Mouse (Mus musculus) R1 (cell line): ENCODE results near the gene Ntrk2.

Experiments
- DNase-seq: peaks from one replicate; pipeline ENCODE4 v3.0.0-alpha.2; 2018; ENCODE audit warnings: low read depth, low spot score

Gene Ntrk2

GRCm38 (mm10) chr13:59110107-59110506 lies 303.7 kb downstream of the Ntrk2 start:
- no peak for DNase-seq

DNA sequence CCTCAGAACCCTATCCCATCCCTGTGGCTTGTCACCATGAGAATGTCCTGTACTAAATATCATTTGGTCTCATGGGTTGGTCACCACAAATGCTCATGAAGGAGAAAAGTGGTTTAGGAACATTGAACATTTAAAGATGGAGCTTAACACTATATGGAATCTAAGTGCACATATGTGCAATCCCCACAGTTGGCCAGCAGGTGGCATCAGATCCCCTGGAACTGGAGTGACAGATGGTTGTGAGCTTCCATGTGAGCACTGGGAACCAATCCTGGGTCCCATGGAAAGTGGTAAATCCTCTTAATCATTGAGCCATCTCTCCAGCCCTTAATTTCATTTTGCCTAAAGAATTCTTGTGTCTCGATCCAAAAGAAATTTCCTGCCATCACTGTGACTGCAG lies 308.3 kb downstream of the Ntrk2 start:
- DNase-seq: peak; percentile 56

GRCm38 (mm10) chr13:59115551-59115950 lies 309.2 kb downstream of the Ntrk2 start:
- DNase-seq: no peak

DNA sequence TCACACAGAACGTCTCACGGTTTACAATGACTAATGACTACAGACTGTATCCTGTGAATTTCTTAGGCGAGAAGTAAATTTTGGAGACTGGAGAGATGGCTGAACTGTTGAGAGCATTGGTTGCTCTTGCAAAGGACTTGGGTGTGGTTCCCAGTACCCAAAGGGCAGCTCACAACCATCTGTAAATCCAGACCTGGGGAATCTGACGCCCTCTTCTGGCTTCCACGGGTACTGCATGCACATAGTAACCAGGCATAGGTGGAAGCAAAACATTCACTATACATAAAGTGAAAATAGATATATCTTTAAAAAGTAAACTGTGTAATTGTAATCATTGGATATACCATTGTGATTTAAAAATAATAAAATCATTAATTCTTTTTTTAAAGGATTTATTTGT lies 310.9 kb downstream of the Ntrk2 start:
- peak; percentile 29 for DNase-seq

GRCm38 (mm10) chr13:59119596-59120394 lies 313.4 kb downstream of the Ntrk2 start:
- DNase-seq: no peak

DNA sequence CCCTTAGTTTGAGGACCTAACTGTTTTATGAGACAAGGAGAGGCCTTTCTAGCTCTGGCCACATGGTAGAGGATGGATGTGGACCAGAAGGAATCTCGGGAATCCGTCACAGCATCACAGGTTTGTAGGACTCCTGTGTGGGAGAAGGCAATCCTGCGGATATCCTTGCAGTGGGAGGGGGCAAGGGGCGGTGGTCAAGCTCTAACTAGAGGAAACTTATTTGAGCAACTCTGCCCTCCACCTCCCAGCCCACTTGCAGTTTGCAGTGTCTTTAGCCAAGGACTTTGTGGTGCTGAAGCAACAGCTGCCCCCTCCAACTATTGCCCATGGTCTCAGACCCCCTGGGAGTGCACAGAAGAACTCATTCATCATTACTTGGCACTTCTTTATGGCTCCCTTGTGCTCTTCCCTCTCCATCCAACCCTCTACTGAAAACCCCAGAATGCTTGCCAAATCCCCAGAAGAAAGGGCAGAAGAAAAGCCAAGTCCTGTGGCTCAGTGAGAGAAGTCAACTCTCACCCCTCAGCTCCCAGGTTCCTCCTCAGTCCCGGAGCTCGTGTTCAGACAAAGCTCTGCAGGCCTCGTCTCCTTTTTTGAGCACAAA lies 336.9 kb downstream of the Ntrk2 start:
- DNase-seq: no peak

- DNase-seq: no peak
Measured at GRCm38 (mm10) chr13:59144321-59144856, 338.0 kb downstream of the Ntrk2 start.

GRCm38 (mm10) chr13:59145677-59146555 lies 339.5 kb downstream of the Ntrk2 start:
- peak; percentile 69 for DNase-seq

- DNase-seq: no peak
Measured at GRCm38 (mm10) chr13:59146616-59147015, 340.2 kb downstream of the Ntrk2 start.

DNA sequence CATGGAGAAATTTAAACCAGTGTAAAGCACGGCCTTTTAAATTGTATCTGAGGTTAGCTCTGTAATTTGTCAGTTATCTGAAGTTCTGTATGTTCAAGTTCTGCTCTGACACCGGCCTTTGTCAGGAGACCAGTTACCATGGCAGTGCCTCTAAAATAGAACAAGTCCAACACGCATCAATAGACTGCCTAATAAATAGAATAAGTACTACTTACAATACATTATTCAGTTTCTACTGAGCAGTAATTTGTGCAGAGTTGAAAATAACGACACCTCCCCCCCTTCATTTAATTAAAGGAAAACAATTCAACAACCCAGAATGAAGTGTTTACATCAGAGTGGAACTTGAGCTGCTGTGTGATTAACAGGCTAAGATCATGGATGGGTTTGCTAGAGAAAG lies 341.6 kb downstream of the Ntrk2 start:
- no peak for DNase-seq

- DNase-seq: no peak
Measured at GRCm38 (mm10) chr13:59148793-59149192, 342.4 kb downstream of the Ntrk2 start.

DNA sequence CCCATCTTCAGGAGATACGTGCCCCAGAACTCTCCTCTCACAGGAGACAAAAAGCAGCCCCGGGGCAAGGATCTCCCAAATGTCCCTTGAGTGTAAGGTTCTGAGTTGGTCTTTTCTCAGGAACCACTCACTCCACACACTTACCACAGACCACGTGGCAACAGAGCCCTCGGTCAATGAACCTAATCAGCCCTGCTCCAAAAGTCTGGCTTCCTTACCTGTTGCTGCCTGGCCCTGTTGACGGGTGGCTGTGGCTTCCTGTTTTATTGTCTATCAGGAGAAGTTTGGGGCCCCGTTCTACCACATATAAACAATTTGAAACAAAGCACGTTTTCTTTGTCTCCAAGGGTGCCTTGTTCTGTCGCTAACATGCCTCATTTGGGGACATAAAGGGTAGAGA lies 357.6 kb downstream of the Ntrk2 start:
- no peak for DNase-seq

DNA sequence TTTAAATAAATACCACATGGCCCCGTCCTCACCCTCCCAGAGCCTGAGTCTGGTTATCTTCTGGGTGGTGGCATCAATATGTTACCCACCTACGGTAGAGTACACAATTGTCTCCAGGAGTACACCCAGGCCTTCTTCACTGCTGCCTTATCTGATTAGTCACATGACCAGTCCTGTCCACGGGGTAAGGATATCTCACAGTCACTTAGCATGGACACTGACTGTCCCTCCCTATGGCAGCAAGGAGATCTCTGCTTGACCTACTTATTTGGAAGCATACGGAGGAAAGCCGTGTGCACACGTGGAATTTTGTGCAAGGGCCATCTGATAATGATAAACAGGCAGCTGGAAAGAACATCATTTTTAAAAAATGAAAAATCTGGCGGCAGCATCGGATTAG lies 367.5 kb downstream of the Ntrk2 start:
- no peak for DNase-seq

GRCm38 (mm10) chr13:59176021-59176420 lies 369.7 kb downstream of the Ntrk2 start:
- no peak for DNase-seq

DNA sequence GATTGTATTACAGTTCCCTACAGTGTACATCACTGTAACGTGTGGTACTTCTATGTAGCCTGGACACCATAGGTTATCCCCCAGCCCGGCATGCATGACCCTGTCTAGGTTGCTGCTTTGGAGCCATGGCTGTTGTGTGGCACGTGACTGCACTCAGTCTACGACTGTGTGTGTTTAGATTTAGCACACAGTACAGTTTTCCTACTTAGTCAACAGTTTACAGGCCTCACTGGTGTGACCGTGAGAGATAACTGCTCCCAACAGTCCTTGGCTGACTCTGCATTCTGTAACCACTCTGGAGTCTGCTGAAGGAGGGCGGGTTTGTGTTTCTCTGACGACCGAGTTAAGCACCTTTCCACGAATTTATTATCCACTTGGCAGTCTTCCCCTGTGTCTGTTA lies 370.1 kb downstream of the Ntrk2 start:
- DNase-seq: no peak

GRCm38 (mm10) chr13:59177003-59177402 lies 370.6 kb downstream of the Ntrk2 start:
- DNase-seq: no peak

DNA sequence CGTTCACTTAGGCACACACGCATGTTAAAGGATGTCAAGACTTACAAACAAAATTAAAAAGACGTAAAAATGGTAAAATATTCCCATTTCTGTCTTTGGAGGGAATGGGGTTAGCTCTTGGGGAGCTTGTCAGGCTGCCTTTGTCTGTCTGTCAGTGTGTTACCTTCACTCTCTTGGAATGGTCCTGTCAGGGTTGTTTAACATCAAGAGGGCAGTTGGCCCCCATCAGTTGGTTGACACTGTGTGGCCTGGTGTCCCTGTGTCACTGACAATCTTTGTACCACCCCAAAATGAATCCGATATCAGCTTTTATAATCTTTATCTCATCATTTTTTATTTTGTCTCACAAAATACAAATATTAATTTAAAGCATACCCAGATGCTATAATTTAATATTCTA lies 373.6 kb downstream of the Ntrk2 start:
- DNase-seq: no peak

- DNase-seq: no peak
Measured at GRCm38 (mm10) chr13:59180781-59181180, 374.4 kb downstream of the Ntrk2 start.

DNA sequence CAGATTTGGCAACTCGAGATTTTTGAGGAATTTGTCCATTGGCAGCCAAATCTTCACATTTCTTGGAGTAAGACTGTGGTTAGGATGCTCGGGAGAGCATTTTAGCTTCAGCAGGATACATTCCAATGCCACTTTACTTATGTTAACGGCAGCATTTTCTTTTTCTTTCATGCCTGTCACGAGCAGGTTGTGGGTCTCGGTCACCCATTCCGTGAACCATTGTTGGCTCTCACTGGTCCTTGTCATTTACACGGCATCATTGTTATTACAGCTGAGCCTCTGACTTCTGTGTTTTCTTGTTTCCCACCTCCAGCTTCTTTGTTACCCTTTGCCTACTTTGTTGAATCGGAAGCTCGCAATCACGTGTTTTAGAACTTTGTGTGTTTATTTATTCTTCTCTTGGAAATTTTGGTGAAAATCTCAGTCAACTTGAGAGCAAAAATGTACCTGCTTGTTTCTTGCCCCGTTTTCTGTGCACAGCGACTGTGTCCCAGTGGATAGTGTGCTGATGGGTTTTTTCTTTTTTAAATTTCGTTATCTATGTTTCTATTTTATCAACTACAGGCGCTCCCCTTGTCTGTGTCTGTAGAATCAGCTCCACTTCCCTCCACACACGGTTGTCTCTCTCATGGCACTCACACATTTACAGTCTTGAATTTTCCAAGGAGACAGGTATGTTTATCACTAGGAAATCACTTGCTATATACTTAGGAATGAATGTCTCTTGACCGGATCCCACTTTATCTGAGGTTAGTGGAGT lies 375.0 kb downstream of the Ntrk2 start:
- DNase-seq: no peak

DNA sequence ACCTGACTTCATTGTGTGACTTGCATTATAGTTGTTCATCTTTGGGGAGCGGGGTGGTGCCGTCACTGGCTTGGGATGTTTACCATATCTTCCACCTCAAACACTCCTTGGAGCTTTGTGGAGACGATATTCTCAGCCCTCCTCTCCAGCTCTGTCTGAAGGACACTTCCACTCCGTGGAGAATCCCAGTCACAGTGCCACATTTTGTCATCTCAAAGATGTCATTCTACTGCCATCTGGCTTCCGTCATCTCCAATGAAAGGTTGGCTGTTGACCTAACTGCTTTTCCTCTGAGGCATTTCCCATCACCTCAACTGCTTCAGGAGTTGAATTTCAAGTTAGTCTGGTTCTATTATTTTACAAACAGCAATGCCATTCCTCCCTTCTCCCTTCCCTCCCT lies 376.3 kb downstream of the Ntrk2 start:
- no peak for DNase-seq
